Mouse (Mus musculus) kidney, postnatal 36 days (tissue): Measurements from ENCODE around the gene Duxf3.
"Not testable (repeated sequence)": the region's sequence is repeated elsewhere in the genome, so short reads cannot be mapped to it uniquely, and the experiment has no call there.

ENCODE experiments used
- DNase-seq, 2 experiments: peaks; one replicate each; pipeline ENCODE4 v3.0.0; 2021 to 2022; ENCODE audit warnings: mixed read lengths in 2 of 2

Duxf3 gene

GRCm38 (mm10) chr10:58221571-58221970 lies 10.9 kb downstream of the Duxf3 start:
- DNase-seq = not testable (repeated sequence)

- DNase-seq = no peak
These were observed 11.7 kb downstream of the Duxf3 start for GRCm38 (mm10) chr10:58220726-58221125.

- DNase-seq = no peak
These were observed 15.1 kb downstream of the Duxf3 start for GRCm38 (mm10) chr10:58217366-58217765.

- DNase-seq = no peak
These were observed 17.1 kb downstream of the Duxf3 start for GRCm38 (mm10) chr10:58215353-58215752.

GRCm38 (mm10) chr10:58214934-58215333 lies 17.5 kb downstream of the Duxf3 start:
- DNase-seq = no peak

- no peak for DNase-seq
These were observed 18.0 kb downstream of the Duxf3 start for GRCm38 (mm10) chr10:58214497-58214896.

DNA sequence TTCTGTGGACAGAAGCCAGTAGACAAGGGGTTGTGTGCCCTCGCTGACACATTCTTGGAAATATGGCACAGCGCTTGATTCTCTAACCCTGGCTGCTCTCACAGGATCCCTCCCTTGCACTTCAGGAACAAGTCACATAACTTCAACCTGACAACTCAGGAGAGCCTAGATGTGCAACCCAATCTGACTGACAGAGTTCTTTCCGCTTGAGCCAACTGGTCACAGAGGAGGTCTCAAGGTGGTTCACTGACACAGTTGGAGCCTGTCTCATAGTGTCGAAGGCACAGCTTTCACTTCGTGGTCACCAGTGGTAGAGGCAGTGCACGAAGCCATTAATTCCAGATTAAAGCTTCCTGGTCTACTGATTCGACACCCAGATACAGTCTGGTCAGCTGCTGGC lies 20.2 kb downstream of the Duxf3 start:
- no peak for DNase-seq

DNA sequence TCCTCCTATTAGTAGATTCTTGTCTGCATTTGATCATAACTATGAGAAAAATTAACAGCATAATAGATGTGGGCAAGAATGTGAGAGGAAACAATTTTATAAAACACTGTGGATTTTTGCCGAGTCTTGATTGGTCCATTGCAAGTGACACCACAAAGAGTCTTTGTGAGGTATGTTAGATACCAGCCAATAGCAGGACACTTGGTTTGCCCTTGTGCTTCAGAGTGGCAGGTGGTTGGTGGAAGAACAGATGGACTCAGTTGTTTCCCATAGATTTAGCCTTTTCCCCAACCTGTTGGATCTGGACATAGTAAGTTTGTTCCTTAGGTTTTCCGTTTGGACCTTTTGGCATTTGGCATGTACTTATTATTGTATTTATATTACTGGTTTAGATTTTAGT lies 21.3 kb downstream of the Duxf3 start:
- DNase-seq = no peak

- DNase-seq = no peak
These were observed 22.0 kb downstream of the Duxf3 start for GRCm38 (mm10) chr10:58210514-58210913.

- no peak for DNase-seq
These were observed 22.6 kb downstream of the Duxf3 start for GRCm38 (mm10) chr10:58209710-58210467.

DNA sequence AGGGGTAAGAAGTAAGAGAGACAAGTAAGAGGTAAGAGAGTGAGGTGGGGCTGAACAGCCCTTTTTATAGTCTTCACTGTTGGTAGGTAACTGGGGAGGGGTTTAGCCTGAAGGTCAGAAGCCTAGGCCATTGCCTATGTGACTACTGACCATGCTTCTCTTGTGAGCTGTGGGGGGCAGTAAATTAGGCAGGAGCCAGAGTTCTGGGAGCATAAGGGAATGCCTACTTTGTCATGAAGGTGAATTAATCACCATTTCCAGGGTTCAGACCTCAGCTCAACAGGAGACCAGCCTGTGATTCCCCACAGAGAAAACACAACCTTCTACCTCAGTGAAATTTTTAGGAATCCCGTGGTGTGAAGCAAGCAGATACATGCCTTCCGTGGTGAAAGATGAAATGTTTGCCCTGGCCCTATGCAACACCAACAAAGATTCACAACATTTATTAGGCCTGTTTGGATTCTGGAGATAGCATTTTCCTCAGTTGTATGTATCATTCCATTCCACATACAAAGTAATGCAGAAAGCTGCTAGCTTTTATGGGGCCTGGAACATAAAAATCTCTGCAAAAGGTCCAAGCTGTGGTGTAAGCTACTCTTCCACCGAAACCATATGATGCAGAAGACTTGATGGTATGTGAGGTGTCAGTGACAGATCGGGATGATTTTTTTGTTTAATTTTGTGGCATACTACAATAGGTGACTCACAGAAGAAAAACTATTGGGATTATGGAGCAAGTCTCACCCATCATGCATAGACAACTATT lies 25.7 kb downstream of the Duxf3 start:
- no peak for DNase-seq

GRCm38 (mm10) chr10:58205986-58206385 lies 26.5 kb downstream of the Duxf3 start:
- DNase-seq = no peak
